Mouse (Mus musculus): ENCODE measurements at regions not wholly inside any gene's neighbourhood (a gene's known extent, or its start where the extent isn't known, plus 50 kb on each side); places are given as distances from the start of the nearest gene placed in this dataset.

DNA sequence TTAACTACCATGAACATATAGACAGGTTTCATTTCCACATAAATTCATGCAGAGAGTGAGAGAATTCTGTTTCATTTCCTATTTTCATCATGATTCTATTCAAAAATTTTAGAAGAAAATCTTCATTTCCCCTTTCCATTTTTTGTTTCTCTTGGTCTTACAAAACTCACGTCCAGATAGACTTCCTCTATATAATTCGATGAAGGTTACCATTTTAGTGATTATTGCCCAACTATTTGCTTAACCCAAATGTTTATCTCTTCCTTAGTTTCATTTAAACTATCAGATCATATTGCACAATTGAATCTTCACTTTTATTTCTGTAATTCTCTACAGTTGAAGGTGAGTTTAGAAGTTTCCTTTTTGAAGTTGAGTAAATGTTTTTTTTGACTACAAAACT is 473.4 kb downstream of the Brinp3 start:
- TF ChIP-seq CTCF (IDR thresholded peaks at IDR 0.05; ENCODE audit: borderline replicate concordance, insufficient read depth, low read depth, low read length) (no peak), POLR2A (IDR thresholded peaks at IDR 0.05; ENCODE audit: borderline replicate concordance, insufficient read depth, low read length) (no peak)
